Mouse (Mus musculus): ENCODE data around the gene Slc10a4. TPM values are rescaled to one million over a fixed set of nuclear protein-coding genes. Genes with fewer than 3 reads are reported as not detected.
"Not testable (repeated sequence)": the region's sequence is repeated elsewhere in the genome, so short reads cannot be mapped to it uniquely, and the experiment has no call there.

Gene Slc10a4
- not detected in 2 replicates for total RNA-seq (2017)

- no peak for ATAC-seq (ENCODE audit: extremely low read depth, insufficient number of reproducible peaks, low FRiP score, poor library complexity, severe bottlenecking)
Measured at GRCm38 (mm10) chr5:73006784-73007581, at the start of gene Slc10a4. TSS of gene Slc10a4 (plus strand) at chr5:73006883.

- ATAC-seq (ENCODE audit: extremely low read depth, insufficient number of reproducible peaks, low FRiP score, poor library complexity, severe bottlenecking), result no peak
Measured at GRCm38 (mm10) chr5:72957281-72957680, 49.4 kb upstream of the Slc10a4 start.

GRCm38 (mm10) chr5:72960096-72960495 is 46.6 kb upstream of the Slc10a4 start:
- ATAC-seq (ENCODE audit: extremely low read depth, insufficient number of reproducible peaks, low FRiP score, poor library complexity, severe bottlenecking), result no peak

- no peak for ATAC-seq (ENCODE audit: extremely low read depth, insufficient number of reproducible peaks, low FRiP score, poor library complexity, severe bottlenecking)
Measured at GRCm38 (mm10) chr5:72965706-72966105, 41.0 kb upstream of the Slc10a4 start.

GRCm38 (mm10) chr5:72972435-72972834 is 34.2 kb upstream of the Slc10a4 start:
- no peak for ATAC-seq (ENCODE audit: extremely low read depth, insufficient number of reproducible peaks, low FRiP score, poor library complexity, severe bottlenecking)

- no peak for ATAC-seq (ENCODE audit: extremely low read depth, insufficient number of reproducible peaks, low FRiP score, poor library complexity, severe bottlenecking)
Measured at GRCm38 (mm10) chr5:72972934-72973333, 33.7 kb upstream of the Slc10a4 start.

- no peak for ATAC-seq (ENCODE audit: extremely low read depth, insufficient number of reproducible peaks, low FRiP score, poor library complexity, severe bottlenecking)
Measured at GRCm38 (mm10) chr5:72974602-72975001, 32.1 kb upstream of the Slc10a4 start, which contains the start of gene Gm10135. TSS of gene Gm10135 (minus strand) at chr5:72974702.

- ATAC-seq (ENCODE audit: extremely low read depth, insufficient number of reproducible peaks, low FRiP score, poor library complexity, severe bottlenecking), result no peak
Measured at GRCm38 (mm10) chr5:72975996-72976395, 30.7 kb upstream of the Slc10a4 start.

- ATAC-seq (ENCODE audit: extremely low read depth, insufficient number of reproducible peaks, low FRiP score, poor library complexity, severe bottlenecking), result no peak
Measured at GRCm38 (mm10) chr5:72976539-72976938, 30.1 kb upstream of the Slc10a4 start.

GRCm38 (mm10) chr5:72984091-72984490 is 22.6 kb upstream of the Slc10a4 start:
- ATAC-seq (ENCODE audit: extremely low read depth, insufficient number of reproducible peaks, low FRiP score, poor library complexity, severe bottlenecking), result peak; percentile 51; the same call in 1 of the 2 replicates

- no peak for ATAC-seq (ENCODE audit: extremely low read depth, insufficient number of reproducible peaks, low FRiP score, poor library complexity, severe bottlenecking)
Measured at GRCm38 (mm10) chr5:72987786-72988185, 18.9 kb upstream of the Slc10a4 start.

GRCm38 (mm10) chr5:72989756-72990155 is 16.9 kb upstream of the Slc10a4 start:
- no peak for ATAC-seq (ENCODE audit: extremely low read depth, insufficient number of reproducible peaks, low FRiP score, poor library complexity, severe bottlenecking)

GRCm38 (mm10) chr5:72992474-72992873 is 14.2 kb upstream of the Slc10a4 start:
- ATAC-seq (ENCODE audit: extremely low read depth, insufficient number of reproducible peaks, low FRiP score, poor library complexity, severe bottlenecking), result no peak

- no peak for ATAC-seq (ENCODE audit: extremely low read depth, insufficient number of reproducible peaks, low FRiP score, poor library complexity, severe bottlenecking)
Measured at GRCm38 (mm10) chr5:72994424-72994823, 12.3 kb upstream of the Slc10a4 start.

GRCm38 (mm10) chr5:72994928-72995327 is 11.8 kb upstream of the Slc10a4 start:
- no peak for ATAC-seq (ENCODE audit: extremely low read depth, insufficient number of reproducible peaks, low FRiP score, poor library complexity, severe bottlenecking)

- no peak for ATAC-seq (ENCODE audit: extremely low read depth, insufficient number of reproducible peaks, low FRiP score, poor library complexity, severe bottlenecking)
Measured at GRCm38 (mm10) chr5:72995379-72995778, 11.3 kb upstream of the Slc10a4 start.

GRCm38 (mm10) chr5:72998546-72998945 is 8.1 kb upstream of the Slc10a4 start:
- ATAC-seq (ENCODE audit: extremely low read depth, insufficient number of reproducible peaks, low FRiP score, poor library complexity, severe bottlenecking), result not testable (repeated sequence)

- no peak for ATAC-seq (ENCODE audit: extremely low read depth, insufficient number of reproducible peaks, low FRiP score, poor library complexity, severe bottlenecking)
Measured at GRCm38 (mm10) chr5:73004046-73004445, 2.6 kb upstream of the Slc10a4 start.

GRCm38 (mm10) chr5:73007582-73007959 is 888 bp downstream of the Slc10a4 start:
- no peak for ATAC-seq (ENCODE audit: extremely low read depth, insufficient number of reproducible peaks, low FRiP score, poor library complexity, severe bottlenecking)

- ATAC-seq (ENCODE audit: extremely low read depth, insufficient number of reproducible peaks, low FRiP score, poor library complexity, severe bottlenecking), result 0 out of 2 replicates have a peak, but pooled peaks have one; percentile 30
Measured at GRCm38 (mm10) chr5:73008230-73008629, 1.5 kb downstream of the Slc10a4 start.

GRCm38 (mm10) chr5:73011806-73012205 is 5.1 kb downstream of the Slc10a4 start:
- not testable (repeated sequence) for ATAC-seq (ENCODE audit: extremely low read depth, insufficient number of reproducible peaks, low FRiP score, poor library complexity, severe bottlenecking)
